Mouse (Mus musculus) stomach, embryonic 14.5 days (tissue): ENCODE measurements at regions not wholly inside any gene's neighbourhood (a gene's known extent, or its start where the extent isn't known, plus 50 kb on each side); places are given as distances from the start of the nearest gene placed in this dataset.

Source experiments
- ATAC-seq: fragments of 200-750 bp; cut with Nextera tagmentation; 2 replicates; pipeline ENCODE4 v1.8.0; 2017; ENCODE audit warnings: low read depth, moderate TSS enrichment; ENCODE audit not compliant: insufficient number of reproducible peaks, insufficient read depth, low FRiP score
- H3K27ac ChIP-seq: fragments of 300-500 bp; sonication (generic); 2 replicates; pipeline ENCODE4 v1.5.1; 2014; ENCODE audit warnings: mild to moderate bottlenecking, low read length, moderate library complexity, mixed read lengths
- H3K27me3 ChIP-seq: fragments of 300-500 bp; sonication (generic); 2 replicates; pipeline ENCODE4 v1.6.1; 2014; ENCODE audit warnings: low read length, control low read depth, mixed read lengths; ENCODE audit not compliant: control insufficient read depth, insufficient read depth
- H3K36me3 ChIP-seq: fragments of 300-500 bp; sonication (generic); 2 replicates; pipeline ENCODE4 v1.6.1; 2014; ENCODE audit warnings: mild to moderate bottlenecking, control low read depth, low read length, moderate library complexity, mixed read lengths; ENCODE audit not compliant: control insufficient read depth, insufficient read depth
- H3K4me1 ChIP-seq: fragments of 300-500 bp; sonication (generic); 2 replicates; pipeline ENCODE4 v1.6.1; 2014; ENCODE audit warnings: low read length, control low read depth, mixed read lengths; ENCODE audit not compliant: control insufficient read depth, insufficient read depth
- H3K4me2 ChIP-seq: fragments of 300-500 bp; sonication (generic); replicated peaks from 2 replicates; pipeline ENCODE4 v1.6.1; 2014; ENCODE audit warnings: low read depth, low read length, control low read depth
- H3K4me3 ChIP-seq: fragments of 300-500 bp; sonication (generic); 2 replicates; pipeline ENCODE4 v1.5.1; 2014; ENCODE audit warnings: low read depth, low read length, control low read depth
- H3K9ac ChIP-seq: fragments of 300-500 bp; sonication (generic); replicated peaks from 2 replicates; pipeline ENCODE4 v1.6.1; 2014; ENCODE audit warnings: low read depth, mild to moderate bottlenecking, control low read depth, low read length, moderate library complexity, mixed read lengths
- H3K9me3 ChIP-seq: fragments of 300-500 bp; sonication (generic); 2 replicates; pipeline ENCODE4 v1.6.1; 2016; ENCODE audit warnings: low read depth, low read length, control low read depth; ENCODE audit not compliant: control insufficient read depth
- WGBS: fragments of 180-500 bp; shearing (Covaris S2); extraction: QIAGEN DNeasy Blood & Tissue Kit; methylation state at CpG from one replicate; pipeline ENCODE4 v1.1.7; 2014; 5-methylcytosine and 5-hydroxymethylcytosine counted together

GRCm38 (mm10) chr10:68967976-68968968 is 183.0 kb upstream of the Rhobtb1 start:
- Histone ChIP-seq H3K4me2 (no peak overlapping the region), H3K9me3 (no peaks in the 10 kb centered on the region), H3K9ac (no peak overlapping the region), H3K36me3 (no peaks in the 10 kb centered on the region), H3K27ac (no peak overlapping the region), H3K4me3 (no peak overlapping the region), H3K27me3 (no peaks in the 10 kb centered on the region), H3K4me1 (no peaks in the 10 kb centered on the region)
- WGBS = 50% methylated on average over 15 of the region's 15 CpGs
- ATAC-seq = no peak

DNA sequence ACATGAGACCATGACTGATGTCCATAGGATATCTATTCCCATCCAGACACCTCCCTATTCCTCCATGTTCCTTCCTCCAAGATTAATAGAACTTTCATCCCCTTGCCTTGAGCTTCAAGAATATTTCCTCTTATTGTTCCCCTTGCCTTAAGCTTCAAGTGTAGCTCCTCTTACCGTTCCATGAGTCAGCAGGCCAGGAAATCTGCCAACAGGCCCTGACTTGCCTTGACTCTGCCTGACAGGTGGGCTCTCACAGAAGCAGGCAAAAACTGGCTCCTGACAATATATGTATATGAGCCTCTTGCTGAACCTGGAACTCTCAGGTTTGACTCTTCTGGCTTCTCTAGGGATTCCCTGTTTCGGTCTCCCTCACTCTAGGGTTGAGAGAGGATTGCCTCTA is 180.7 kb upstream of the Rhobtb1 start:
- H3K9me3 ChIP-seq = no peaks in the 10 kb centered on the region
- no peak overlapping the region for H3K4me3 ChIP-seq
- no peak overlapping the region for H3K9ac ChIP-seq
- no peaks in the 10 kb centered on the region for H3K36me3 ChIP-seq
- ATAC-seq = no peak
- H3K4me1 ChIP-seq = no peaks in the 10 kb centered on the region
- 68% methylated on average over 2 of the region's 2 CpGs for WGBS
- H3K4me2 ChIP-seq = no peak overlapping the region
- H3K27me3 ChIP-seq = no peaks in the 10 kb centered on the region
- no peak overlapping the region for H3K27ac ChIP-seq

DNA sequence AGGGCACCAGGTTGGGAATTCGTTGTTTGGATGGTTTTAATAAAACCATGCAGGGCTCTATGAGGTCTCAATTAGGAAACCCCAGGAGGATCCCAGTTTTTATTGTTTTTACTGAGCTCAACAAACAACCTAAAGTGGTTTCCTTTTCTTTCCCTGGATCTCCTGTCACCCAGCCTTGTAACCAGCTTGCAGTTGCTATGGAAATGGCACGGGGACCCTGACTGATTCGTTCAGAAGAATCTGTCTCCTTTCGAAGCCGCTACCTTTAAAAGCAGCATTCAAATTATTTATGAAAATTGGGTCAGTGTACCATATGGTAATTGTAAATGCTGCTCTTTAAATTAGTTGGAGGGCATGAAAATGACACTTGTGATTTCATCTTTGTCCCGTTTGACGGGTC is 176.5 kb upstream of the Rhobtb1 start:
- Histone ChIP-seq H3K27me3 (no peaks in the 10 kb centered on the region), H3K27ac (no peak overlapping the region), H3K4me3 (no peak overlapping the region), H3K9me3 (no peaks in the 10 kb centered on the region), H3K36me3 (no peaks in the 10 kb centered on the region), H3K4me2 (no peak overlapping the region), H3K4me1 (no peaks in the 10 kb centered on the region), H3K9ac (no peak overlapping the region)
- ATAC-seq = no peak
- WGBS = 74% methylated on average over 7 of the region's 7 CpGs

DNA sequence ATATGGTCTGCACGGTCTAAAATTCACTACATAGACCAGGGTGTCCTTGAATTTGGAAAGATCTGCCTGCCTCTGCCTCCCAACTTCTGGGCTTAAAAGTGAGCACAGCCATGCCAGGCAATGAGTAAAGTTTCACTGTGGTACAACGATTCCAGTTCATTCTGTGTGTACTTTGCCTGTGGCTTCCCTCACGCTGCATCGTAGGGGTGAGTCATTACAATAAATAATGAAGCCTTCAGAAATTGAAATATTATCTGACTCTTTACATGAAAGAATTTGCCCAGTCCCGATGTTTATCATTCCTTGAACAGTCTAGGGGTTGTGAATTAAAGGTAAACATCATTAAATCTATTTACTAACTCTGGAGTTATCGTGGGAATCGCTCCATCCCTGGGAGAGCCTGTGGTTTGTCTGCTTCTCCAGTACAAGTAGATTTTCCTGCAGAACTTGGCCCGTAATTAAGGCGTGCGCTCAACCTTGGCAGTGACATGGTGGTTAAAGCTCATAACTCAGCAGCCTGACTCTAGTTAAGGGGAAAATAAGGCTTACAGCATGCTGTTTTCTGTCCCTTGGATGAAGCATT is 174.7 kb upstream of the Rhobtb1 start:
- H3K4me3 ChIP-seq = no peak overlapping the region
- ATAC-seq = peak; percentile 69
- 44% methylated on average over 10 of the region's 10 CpGs for WGBS

DNA sequence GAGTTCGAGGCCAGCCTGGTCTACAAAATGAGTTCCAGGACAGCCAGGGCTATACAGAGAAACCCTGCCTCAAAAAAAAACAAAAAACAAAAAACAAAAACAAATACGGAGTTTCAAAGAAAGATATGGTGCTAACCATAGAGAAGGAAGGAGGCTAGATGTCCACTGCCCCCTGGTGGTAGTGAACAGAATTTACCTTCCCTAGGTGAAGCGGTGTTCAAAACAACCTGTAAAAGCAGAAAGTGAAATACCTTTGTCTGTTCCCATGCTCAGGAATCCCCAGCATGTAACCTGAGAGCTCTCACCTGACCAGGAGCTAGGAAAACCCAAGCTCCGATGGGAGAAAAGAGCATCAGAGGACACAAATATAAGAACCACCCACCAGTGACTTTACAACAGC is 173.1 kb upstream of the Rhobtb1 start:
- Histone ChIP-seq H3K27ac (no peak overlapping the region), H3K4me2 (no peak overlapping the region), H3K4me3 (no peak overlapping the region), H3K36me3 (no peaks in the 10 kb centered on the region), H3K9ac (no peak overlapping the region), H3K4me1 (no peaks in the 10 kb centered on the region), H3K27me3 (no peaks in the 10 kb centered on the region), H3K9me3 (no peaks in the 10 kb centered on the region)
- WGBS = 65% methylated on average over 4 of the region's 4 CpGs
- no peak for ATAC-seq

More for the DNA sequence above, 174.7 kb upstream of the Rhobtb1 start:
- Histone ChIP-seq H3K27me3 (no peaks in the 10 kb centered on the region), H3K27ac (no peak overlapping the region; the same call in 1 of the 2 replicates), H3K9me3 (no peaks in the 10 kb centered on the region), H3K36me3 (no peaks in the 10 kb centered on the region), H3K9ac (no peak overlapping the region), H3K4me2 (no peak overlapping the region), H3K4me1 (no peaks in the 10 kb centered on the region)

- H3K9ac ChIP-seq = no peak overlapping the region
- H3K27ac ChIP-seq = no peak overlapping the region
- H3K36me3 ChIP-seq = no peaks in the 10 kb centered on the region
- H3K4me2 ChIP-seq = no peak overlapping the region
- H3K9me3 ChIP-seq = no peaks in the 10 kb centered on the region
- ATAC-seq = no peak
- H3K4me3 ChIP-seq = no peak overlapping the region
- no peaks in the 10 kb centered on the region for H3K4me1 ChIP-seq
- WGBS = 67% methylated on average over 7 of the region's 7 CpGs
- no peaks in the 10 kb centered on the region for H3K27me3 ChIP-seq
Observed at GRCm38 (mm10) chr10:68979949-68980348, 171.3 kb upstream of the Rhobtb1 start.

DNA sequence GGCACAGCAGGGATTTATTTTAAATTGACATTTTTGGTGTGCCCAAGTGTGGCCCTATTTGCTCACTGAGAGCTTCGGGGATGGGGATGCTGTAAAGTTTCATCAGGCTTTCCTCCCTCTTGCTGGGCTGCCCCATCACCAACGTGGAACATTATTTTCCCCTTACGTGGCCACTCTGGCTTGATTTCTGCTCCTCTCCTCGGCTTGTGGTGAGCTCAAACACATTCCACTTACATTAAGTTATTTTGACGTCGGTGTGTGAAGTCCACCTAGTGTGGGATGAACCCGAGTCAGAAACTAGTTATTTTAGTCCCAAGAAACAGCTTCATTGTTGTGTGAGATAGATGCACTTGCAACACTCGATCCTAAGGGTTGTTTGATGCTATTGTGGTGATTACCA is 168.9 kb upstream of the Rhobtb1 start:
- Histone ChIP-seq H3K9ac (no peak overlapping the region), H3K4me3 (no peak overlapping the region), H3K4me2 (no peak overlapping the region), H3K4me1 (no peaks in the 10 kb centered on the region), H3K27ac (no peak overlapping the region), H3K36me3 (no peaks in the 10 kb centered on the region), H3K27me3 (no peaks in the 10 kb centered on the region), H3K9me3 (no peaks in the 10 kb centered on the region)
- ATAC-seq = no peak
- WGBS = 83% methylated on average over 8 of the region's 8 CpGs

GRCm38 (mm10) chr10:68990584-68990983 is 160.7 kb upstream of the Rhobtb1 start:
- Histone ChIP-seq H3K27me3 (no peaks in the 10 kb centered on the region), H3K4me3 (no peak overlapping the region), H3K9ac (no peak overlapping the region), H3K36me3 (no peaks in the 10 kb centered on the region), H3K4me2 (no peak overlapping the region), H3K27ac (no peak overlapping the region), H3K9me3 (no peaks in the 10 kb centered on the region), H3K4me1 (no peaks in the 10 kb centered on the region)
- no peak for ATAC-seq
- 87% methylated on average over 6 of the region's 6 CpGs for WGBS
